Mouse (Mus musculus): ENCODE data around the gene Dynlrb2.

Dynlrb2 gene

GRCm38 (mm10) chr8:116504477-116505120 is at the start of gene Dynlrb2:
Dynlrb2 (plus strand) TSS chr8:116504974.
- DNase-seq = peak; percentile 93 to 96

GRCm38 (mm10) chr8:116458569-116458968 is 46.2 kb upstream of the Dynlrb2 start:
- DNase-seq = no peak

- no peak for DNase-seq
Observed at GRCm38 (mm10) chr8:116461472-116461871, 43.3 kb upstream of the Dynlrb2 start.

GRCm38 (mm10) chr8:116466586-116466985 is 38.2 kb upstream of the Dynlrb2 start:
- no peak for DNase-seq

- no peak for DNase-seq
Observed at GRCm38 (mm10) chr8:116467027-116467426, 37.7 kb upstream of the Dynlrb2 start.

- DNase-seq = no peak
Observed at GRCm38 (mm10) chr8:116477941-116478340, 26.8 kb upstream of the Dynlrb2 start.

GRCm38 (mm10) chr8:116478681-116479080 is 26.1 kb upstream of the Dynlrb2 start:
- DNase-seq = no peak

GRCm38 (mm10) chr8:116480894-116481293 is 23.9 kb upstream of the Dynlrb2 start:
- DNase-seq = peak; percentile 85 to 86

GRCm38 (mm10) chr8:116482738-116483137 is 22.0 kb upstream of the Dynlrb2 start:
- DNase-seq = no peak

- peak; percentile 44 to 47 for DNase-seq
Observed at GRCm38 (mm10) chr8:116484087-116484486, 20.7 kb upstream of the Dynlrb2 start.

GRCm38 (mm10) chr8:116488546-116488945 is 16.2 kb upstream of the Dynlrb2 start:
- DNase-seq = no peak

- DNase-seq = no peak
Observed at GRCm38 (mm10) chr8:116500057-116500809, 4.5 kb upstream of the Dynlrb2 start.

GRCm38 (mm10) chr8:116508721-116509120 is 3.9 kb downstream of the Dynlrb2 start:
- DNase-seq = peak; percentile 48 to 63

- no peak for DNase-seq
Observed at GRCm38 (mm10) chr8:116509247-116509646, 4.5 kb downstream of the Dynlrb2 start.

- peak; percentile 62 to 81 for DNase-seq
Observed at GRCm38 (mm10) chr8:116519676-116520075, 14.9 kb downstream of the Dynlrb2 start.

- DNase-seq = peak; percentile 36 to 72
Observed at GRCm38 (mm10) chr8:116521208-116521607, 16.4 kb downstream of the Dynlrb2 start.

GRCm38 (mm10) chr8:116521641-116522040 is 16.9 kb downstream of the Dynlrb2 start:
- DNase-seq = peak in 1 of 2 experiments; percentile 48

GRCm38 (mm10) chr8:116522104-116522767 is 17.5 kb downstream of the Dynlrb2 start:
- DNase-seq = peak; percentile 48 to 52

- DNase-seq = peak; percentile 49 to 60
Observed at GRCm38 (mm10) chr8:116524915-116525314, 20.1 kb downstream of the Dynlrb2 start.

- DNase-seq = no peak
Observed at GRCm38 (mm10) chr8:116528736-116529135, 24.0 kb downstream of the Dynlrb2 start.

- no peak for DNase-seq
Observed at GRCm38 (mm10) chr8:116533081-116533480, 28.3 kb downstream of the Dynlrb2 start.

GRCm38 (mm10) chr8:116536786-116537185 is 32.0 kb downstream of the Dynlrb2 start:
- no peak for DNase-seq

- DNase-seq = no peak
Observed at GRCm38 (mm10) chr8:116538763-116539162, 34.0 kb downstream of the Dynlrb2 start.

GRCm38 (mm10) chr8:116540136-116540535 is 35.4 kb downstream of the Dynlrb2 start:
- DNase-seq = no peak
